Comparison of ENCODE assay signal across 21 mouse cellular contexts in the genomic region with DNA sequence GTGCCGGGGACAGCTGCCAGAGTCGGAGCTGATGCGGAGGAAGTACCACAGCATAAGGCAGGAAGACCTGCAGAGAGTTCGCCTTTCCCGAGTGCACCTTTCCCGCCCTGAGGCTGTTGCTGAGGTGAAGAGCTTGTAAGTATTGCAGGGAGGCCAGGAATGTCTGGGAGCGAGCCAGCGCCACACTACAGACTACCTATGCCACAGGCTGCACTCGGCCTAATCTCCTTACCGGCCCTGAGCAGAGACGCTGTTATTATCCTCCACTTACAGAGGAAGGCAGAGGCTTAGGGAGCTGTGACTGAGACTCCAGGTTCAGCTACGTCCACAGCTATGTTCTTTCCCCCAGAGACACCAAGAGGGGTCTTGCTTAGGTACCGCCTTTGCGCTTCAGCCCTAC. TPM values are rescaled to one million over a fixed set of nuclear protein-coding genes. Genes with fewer than 3 reads are reported as not detected.
DNase-seq lines count a peak whose midpoint lies in the region; ATAC-seq and TF ChIP-seq lines count a peak whose summit lies in the region.
"Had no signal": no experiment of that assay in that cellular context is flagged by ENCODE, and none has a peak within 500 bp of the region (broad histone marks: within the 10 kb centered on the region; RNA-seq: fewer than 3 reads in every experiment).

No protein-coding gene starts in this region.

- H3K4me3 ChIP-seq in E14TG2a.4 (replicated peaks; ENCODE audit: low read length) = peak overlapping the region; percentile 13; the same call in 1 of the 2 replicates
- H3K4me3 ChIP-seq in kidney, embryonic 15.5 days (replicated peaks) = no peak overlapping the region
- H3K4me3 ChIP-seq: embryonic facial prominence, embryonic 15.5 days; erythroblast, embryonic 14.5 days; forebrain, embryonic 10.5 days; forebrain, embryonic 15.5 days had no signal

- H3K9ac ChIP-seq in kidney, embryonic 15.5 days = no peak overlapping the region
- H3K9ac ChIP-seq: embryonic facial prominence, embryonic 15.5 days; forebrain, embryonic 15.5 days; hindbrain, embryonic 14.5 days had no signal

- H3K4me1 ChIP-seq in E14TG2a.4 (replicated peaks; ENCODE audit: low read depth, low read length) = peaks cover 35% of the 10 kb centered on the region
- no peaks in the 10 kb centered on the region for H3K4me1 ChIP-seq in kidney, embryonic 15.5 days
- H3K4me1 ChIP-seq: embryonic facial prominence, embryonic 15.5 days; forebrain, embryonic 10.5 days; forebrain, embryonic 15.5 days had no signal

- no peak for TF ChIP-seq CTCF in E14TG2a.4 (conservative IDR thresholded peaks at IDR 0.05; ENCODE audit: low read length)

- WGBS in kidney, embryonic 15.5 days = 92% methylated on average over 14 of the region's 14 CpGs

- H3K9me3 ChIP-seq in E14TG2a.4 (ENCODE audit: low read length) = no peaks in the 10 kb centered on the region
- no peaks in the 10 kb centered on the region for H3K9me3 ChIP-seq in kidney, embryonic 15.5 days (replicated peaks)
- H3K9me3 ChIP-seq: embryonic facial prominence, embryonic 15.5 days; forebrain, embryonic 10.5 days; forebrain, embryonic 15.5 days; G1E had no signal

- ATAC-seq in kidney, embryonic 15.5 days (replicated peaks; ENCODE audit: low FRiP score) = no peak
- ATAC-seq: forebrain, embryonic 15.5 days had no signal

- H3K36me3 ChIP-seq in E14TG2a.4 (ENCODE audit: insufficient read depth, low read length) = peaks cover 89% of the 10 kb centered on the region
- peaks cover 61% of the 10 kb centered on the region for H3K36me3 ChIP-seq in kidney, embryonic 15.5 days

- peak; percentile 70 to 75 for DNase-seq in lung, adult 18-20 months
- DNase-seq in lung, postnatal 10 days = peak; percentile 64
- DNase-seq in lung, postnatal 4 days = peak; percentile 60 to 81
- DNase-seq in ovary, adult 18-20 months (ENCODE audit: low spot score) = no peak
- no peak for DNase-seq in frontal cortex, postnatal 10 days (ENCODE audit: low spot score in 2 of 2)
- no peak for DNase-seq in frontal cortex, adult 2 months (ENCODE audit: extremely low spot score in 1 of 2, low spot score in 1 of 2)
- DNase-seq: adrenal gland, adult 8-10 months; adrenal gland, postnatal 36 days; cerebellum, adult 2 months; cerebellum, postnatal 14 days; embryo, embryonic 11 days; gastrocnemius, postnatal 14 days; heart, postnatal 10 days had no signal

- H3K4me2 ChIP-seq in kidney, embryonic 15.5 days = no peak overlapping the region
- H3K4me2 ChIP-seq: embryonic facial prominence, embryonic 15.5 days; forebrain, embryonic 15.5 days; hindbrain, embryonic 14.5 days had no signal

- no peaks in the 10 kb centered on the region for H3K27me3 ChIP-seq in E14TG2a.4 (ENCODE audit: insufficient read depth, low read length)
- no peaks in the 10 kb centered on the region for H3K27me3 ChIP-seq in kidney, embryonic 15.5 days
- H3K27me3 ChIP-seq: embryonic facial prominence, embryonic 15.5 days; forebrain, embryonic 15.5 days had no signal

- no peak overlapping the region for H3K27ac ChIP-seq in kidney, embryonic 15.5 days
- H3K27ac ChIP-seq: embryonic facial prominence, embryonic 15.5 days; forebrain, embryonic 10.5 days; forebrain, embryonic 15.5 days; hindbrain, embryonic 14.5 days had no signal

RNA-seq across cellular contexts. Expression of gene Zfyve27, which starts 15.6 kb away (rescaled TPM):
- polyA plus RNA-seq in kidney, embryonic 15.5 days (2015; fragmentation: Nextera tagmentation; extraction: Ambion mirVana) = 26.5 and 29.4 TPM in 2 replicates
- polyA plus RNA-seq in frontal cortex, adult 2 months (2012; rRNA removed) = 99.8 and 113 TPM in 2 replicates

RNA-seq across cellular contexts. Expression of gene Sfrp5, which starts 22.7 kb away (rescaled TPM):
- polyA plus RNA-seq in kidney, embryonic 15.5 days (2015; fragmentation: Nextera tagmentation; extraction: Ambion mirVana) = 1.2 and 2.1 TPM in 2 replicates
- 3.6 and 5.9 TPM in 2 replicates for polyA plus RNA-seq in frontal cortex, adult 2 months (2012; rRNA removed)
- polyA plus RNA-seq: erythroblast, embryonic 14.5 days; G1E had no signal

RNA-seq across cellular contexts. Expression of gene Marveld1, which starts 32.2 kb away (rescaled TPM):
- 9.7 and 9.8 TPM in 2 replicates for polyA plus RNA-seq in kidney, embryonic 15.5 days (2015; fragmentation: Nextera tagmentation; extraction: Ambion mirVana)
- polyA plus RNA-seq in frontal cortex, adult 2 months (2012; rRNA removed) = 14.4 and 17.2 TPM in 2 replicates
- polyA plus RNA-seq: G1E had no signal

RNA-seq across cellular contexts. Expression of gene Avpi1, which starts 50.5 kb away (rescaled TPM):
- 21.5 and 22.6 TPM in 2 replicates for polyA plus RNA-seq in kidney, embryonic 15.5 days (2015; fragmentation: Nextera tagmentation; extraction: Ambion mirVana)
- 31.3 and 38.3 TPM in 2 replicates for polyA plus RNA-seq in frontal cortex, adult 2 months (2012; rRNA removed)

Comparison
In these comparisons a context has a peak if more than half of its experiments do, and no peak if none do; other contexts are left out.
1. DNase-seq: peak in lung, adult 18-20 months (2 of 2), lung, postnatal 10 days (single experiment) and lung, postnatal 4 days (2 of 2); none in ovary, adult 18-20 months (single experiment), frontal cortex, postnatal 10 days (0 of 2) and frontal cortex, adult 2 months (0 of 2).